Mouse (Mus musculus) bone marrow, adult 2 months (tissue): ENCODE data around the gene Slc46a3.

Experiments used
- CTCF ChIP-seq: fragments of 200-500 bp; IDR thresholded peaks from 2 replicates; pipeline ENCODE4 v1.5.1; 2011; ENCODE audit warnings: low read length, control low read depth; ENCODE audit not compliant: control insufficient read depth, insufficient read depth
- POLR2A ChIP-seq: fragments of 200-500 bp; IDR thresholded peaks from 2 replicates; pipeline ENCODE4 v1.6.1; 2011; ENCODE audit warnings: low read depth, mild to moderate bottlenecking, control low read depth, low read length, borderline replicate concordance; ENCODE audit not compliant: control insufficient read depth

GRCm38 (mm10) chr5:147875210-147875609 is 19.4 kb downstream of the Slc46a3 start:
- TF ChIP-seq CTCF (no peak), POLR2A (no peak)
